Mouse (Mus musculus): Measurements from ENCODE around the gene Sema4d. TPM values are rescaled to one million over a fixed set of nuclear protein-coding genes. Genes with fewer than 3 reads are reported as not detected.
A peak's percentile ranks its signal among the peaks of the same experiment; 100 is the strongest.

The Sema4d gene
- polyA plus RNA-seq, 1 experiment from 2014 or later, result 7.1 TPM

DNA sequence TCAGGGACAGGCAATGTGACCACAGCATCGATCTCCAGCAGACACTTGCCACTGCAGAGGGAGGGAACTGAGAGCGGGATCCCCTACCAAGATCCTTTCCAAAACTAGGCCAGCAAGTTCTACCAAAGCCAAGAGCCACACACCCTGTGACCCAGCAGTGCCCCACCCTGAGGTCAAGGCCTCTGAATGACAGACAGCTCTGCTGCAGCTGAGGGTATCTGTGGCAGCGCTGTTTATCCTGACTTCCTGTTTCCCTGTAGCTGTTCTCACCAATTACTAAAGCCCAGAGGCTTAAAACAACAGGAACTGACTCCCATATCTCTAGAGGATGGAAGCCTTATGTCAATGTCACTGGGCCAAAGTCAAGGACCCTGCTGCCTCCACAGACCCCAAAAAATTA, 37.0 kb downstream of the Sema4d start:
- no peak overlapping the region for H3K4me3 ChIP-seq (replicated peaks)
- H3K4me1 ChIP-seq (replicated peaks), result peaks cover 39% of the 10 kb centered on the region
- no peak overlapping the region for H3K27ac ChIP-seq
- H3K36me3 ChIP-seq, result no peaks in the 10 kb centered on the region
- no peak overlapping the region for H3K9ac ChIP-seq (replicated peaks)
- H3K4me2 ChIP-seq (replicated peaks), result no peak overlapping the region
- H3K27me3 ChIP-seq, result no peaks in the 10 kb centered on the region
- no peaks in the 10 kb centered on the region for H3K9me3 ChIP-seq
- WGBS, result 83% methylated on average over 3 of the region's 3 CpGs
- no peak for ATAC-seq

DNA sequence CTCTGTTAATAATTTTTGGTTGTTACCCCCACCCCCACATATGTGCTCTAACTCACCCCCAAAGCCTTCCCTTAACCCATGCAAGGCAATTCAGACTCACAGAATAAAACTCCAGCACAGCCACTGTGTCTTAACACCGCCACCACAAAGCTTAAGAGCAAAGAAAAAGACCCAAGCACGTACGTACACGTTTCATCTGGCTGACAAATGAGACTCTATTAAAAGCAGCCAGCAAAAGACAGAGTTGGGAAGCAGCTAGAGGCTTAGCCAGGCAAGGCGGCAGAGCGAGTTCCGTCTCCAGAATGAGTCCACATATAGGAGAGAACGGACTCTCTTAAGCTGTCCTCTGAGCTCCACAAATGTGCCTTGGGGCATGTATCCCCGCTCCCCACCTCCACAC, 37.5 kb downstream of the Sema4d start:
- peaks cover 34% of the 10 kb centered on the region for H3K4me1 ChIP-seq (replicated peaks)
- WGBS, result 71% methylated on average over 9 of the region's 9 CpGs
- H3K27ac ChIP-seq, result no peak overlapping the region
- no peaks in the 10 kb centered on the region for H3K9me3 ChIP-seq
- H3K36me3 ChIP-seq, result no peaks in the 10 kb centered on the region
- ATAC-seq, result no peak
- no peaks in the 10 kb centered on the region for H3K27me3 ChIP-seq
- H3K4me2 ChIP-seq (replicated peaks), result no peak overlapping the region
- H3K9ac ChIP-seq (replicated peaks), result no peak overlapping the region
- H3K4me3 ChIP-seq (replicated peaks), result no peak overlapping the region

DNA sequence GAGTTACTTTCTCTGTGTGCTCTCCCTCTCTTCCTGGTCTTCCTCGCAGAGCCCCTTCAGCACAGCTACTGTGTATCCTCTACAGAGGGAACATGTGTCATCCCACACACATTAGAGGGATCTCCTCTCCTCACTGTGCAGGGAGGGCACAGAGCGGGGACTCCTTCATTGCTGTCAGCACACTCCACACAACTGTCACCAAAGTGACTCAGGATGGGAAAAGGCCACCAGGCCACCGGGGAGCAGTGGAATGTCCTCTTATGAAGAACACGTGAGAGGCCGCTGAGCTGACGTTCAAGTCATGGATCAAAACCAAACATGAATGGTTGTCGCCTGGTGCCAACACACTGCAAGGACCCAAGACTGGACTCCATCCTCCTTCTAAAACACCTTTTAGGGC, 38.0 kb downstream of the Sema4d start:
- peaks cover 30% of the 10 kb centered on the region for H3K4me1 ChIP-seq (replicated peaks)
- H3K27me3 ChIP-seq, result no peaks in the 10 kb centered on the region
- H3K4me3 ChIP-seq (replicated peaks), result no peak overlapping the region
- no peak overlapping the region for H3K27ac ChIP-seq
- H3K9me3 ChIP-seq, result no peaks in the 10 kb centered on the region
- ATAC-seq, result no peak
- H3K36me3 ChIP-seq, result no peaks in the 10 kb centered on the region
- WGBS, result 90% methylated on average over 7 of the region's 7 CpGs
- no peak overlapping the region for H3K4me2 ChIP-seq (replicated peaks)
- no peak overlapping the region for H3K9ac ChIP-seq (replicated peaks)

DNA sequence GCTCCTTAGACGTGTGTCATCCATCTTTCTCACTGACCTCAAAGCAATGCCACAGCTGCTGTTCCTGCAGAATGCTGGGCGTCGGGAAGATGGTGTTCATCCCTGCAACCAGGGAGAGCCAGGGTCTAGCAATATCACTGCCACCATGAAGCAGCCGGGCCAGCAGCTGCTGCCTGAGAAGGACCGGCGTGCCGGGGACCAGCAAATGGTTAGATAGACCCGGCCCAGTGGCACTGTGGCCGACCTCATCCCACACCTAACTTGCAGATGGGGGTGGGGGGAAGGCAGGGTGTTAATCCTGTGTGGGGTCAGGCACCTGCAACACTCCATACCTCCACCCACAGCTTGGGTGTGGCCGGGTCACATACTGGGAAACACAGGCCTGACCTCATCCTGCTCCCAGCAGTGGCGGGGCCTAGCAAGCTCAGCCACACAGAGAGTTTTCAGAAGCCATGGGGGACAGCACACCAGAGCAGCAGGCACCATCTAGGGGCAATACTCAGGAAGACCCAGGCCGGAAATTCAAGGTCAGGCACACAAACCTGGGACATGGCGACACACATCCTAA, 38.9 kb downstream of the Sema4d start:
- H3K9ac ChIP-seq (replicated peaks), result no peak overlapping the region
- H3K4me2 ChIP-seq (replicated peaks), result no peak overlapping the region
- H3K9me3 ChIP-seq, result no peaks in the 10 kb centered on the region
- no peak overlapping the region for H3K27ac ChIP-seq
- no peaks in the 10 kb centered on the region for H3K36me3 ChIP-seq
- H3K4me3 ChIP-seq (replicated peaks), result no peak overlapping the region
- 73% methylated on average over 13 of the region's 13 CpGs for WGBS
- no peaks in the 10 kb centered on the region for H3K27me3 ChIP-seq
- peaks cover 30% of the 10 kb centered on the region for H3K4me1 ChIP-seq (replicated peaks)
- no peak for ATAC-seq

DNA sequence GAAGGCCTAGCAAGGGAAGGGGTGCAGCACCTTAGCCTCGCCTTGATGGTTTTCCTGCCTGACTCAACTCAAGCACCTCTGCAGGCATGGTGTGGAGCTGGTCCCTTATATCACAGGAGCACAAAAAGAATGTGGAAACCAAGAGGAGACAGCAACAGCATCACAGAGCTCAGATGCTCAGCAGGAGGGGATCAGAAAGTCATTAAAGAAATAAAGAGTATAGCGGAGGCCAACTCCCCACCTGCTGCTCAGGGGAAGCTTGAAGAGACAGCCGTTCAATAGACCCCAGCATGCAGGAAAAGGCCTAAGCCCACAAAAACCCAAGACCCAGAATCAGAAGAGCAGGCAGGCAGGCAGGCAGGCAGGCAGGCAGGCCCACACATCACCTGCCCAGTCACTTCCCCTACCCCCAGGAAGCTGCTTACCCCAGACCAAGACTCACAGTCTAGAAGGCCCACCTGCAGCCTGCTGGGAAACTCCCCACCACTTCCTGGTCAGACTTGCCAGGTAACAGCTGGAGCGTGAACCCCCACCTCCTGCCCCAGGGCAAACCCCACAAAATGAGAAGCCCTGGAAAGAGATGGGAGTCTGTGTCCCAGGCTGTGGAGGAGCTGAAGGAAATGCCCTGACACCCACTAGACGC, 39.6 kb downstream of the Sema4d start:
- no peak overlapping the region for H3K27ac ChIP-seq
- no peaks in the 10 kb centered on the region for H3K9me3 ChIP-seq
- peaks cover 30% of the 10 kb centered on the region for H3K4me1 ChIP-seq (replicated peaks)
- H3K4me2 ChIP-seq (replicated peaks), result no peak overlapping the region
- H3K9ac ChIP-seq (replicated peaks), result 0 out of 2 replicates have a peak overlapping the region, but pooled peaks have one; percentile 25
- H3K36me3 ChIP-seq, result no peaks in the 10 kb centered on the region
- H3K4me3 ChIP-seq (replicated peaks), result no peak overlapping the region
- no peak for ATAC-seq
- no peaks in the 10 kb centered on the region for H3K27me3 ChIP-seq
- 38% methylated on average over 5 of the region's 5 CpGs for WGBS

DNA sequence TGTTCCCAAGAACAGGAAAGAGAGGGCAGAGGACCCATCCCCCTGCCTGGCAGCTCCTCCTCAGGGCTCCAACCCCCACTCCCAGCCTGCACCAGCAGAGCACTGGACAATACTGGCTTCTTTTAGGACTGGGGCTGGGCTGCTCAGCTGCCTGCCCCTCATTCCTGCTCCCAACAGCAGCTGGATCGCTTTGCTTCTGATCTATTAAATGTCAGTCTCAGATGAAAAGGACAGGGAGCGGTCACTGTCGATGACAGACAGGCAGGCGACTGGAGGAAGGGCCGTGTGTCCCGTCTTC, 40.4 kb downstream of the Sema4d start:
- Histone ChIP-seq H3K9ac (replicated peaks) (peak overlapping the region; percentile 25; the same call in 1 of the 2 replicates), H3K27me3 (no peaks in the 10 kb centered on the region), H3K4me2 (replicated peaks) (no peak overlapping the region), H3K4me3 (replicated peaks) (no peak overlapping the region), H3K9me3 (no peaks in the 10 kb centered on the region), H3K4me1 (replicated peaks) (peaks cover 31% of the 10 kb centered on the region), H3K36me3 (no peaks in the 10 kb centered on the region), H3K27ac (0 out of 2 replicates have a peak overlapping the region, but pooled peaks have one; percentile 26)
- peak; percentile 67 for ATAC-seq
- 7% methylated on average over 6 of the region's 6 CpGs for WGBS

DNA sequence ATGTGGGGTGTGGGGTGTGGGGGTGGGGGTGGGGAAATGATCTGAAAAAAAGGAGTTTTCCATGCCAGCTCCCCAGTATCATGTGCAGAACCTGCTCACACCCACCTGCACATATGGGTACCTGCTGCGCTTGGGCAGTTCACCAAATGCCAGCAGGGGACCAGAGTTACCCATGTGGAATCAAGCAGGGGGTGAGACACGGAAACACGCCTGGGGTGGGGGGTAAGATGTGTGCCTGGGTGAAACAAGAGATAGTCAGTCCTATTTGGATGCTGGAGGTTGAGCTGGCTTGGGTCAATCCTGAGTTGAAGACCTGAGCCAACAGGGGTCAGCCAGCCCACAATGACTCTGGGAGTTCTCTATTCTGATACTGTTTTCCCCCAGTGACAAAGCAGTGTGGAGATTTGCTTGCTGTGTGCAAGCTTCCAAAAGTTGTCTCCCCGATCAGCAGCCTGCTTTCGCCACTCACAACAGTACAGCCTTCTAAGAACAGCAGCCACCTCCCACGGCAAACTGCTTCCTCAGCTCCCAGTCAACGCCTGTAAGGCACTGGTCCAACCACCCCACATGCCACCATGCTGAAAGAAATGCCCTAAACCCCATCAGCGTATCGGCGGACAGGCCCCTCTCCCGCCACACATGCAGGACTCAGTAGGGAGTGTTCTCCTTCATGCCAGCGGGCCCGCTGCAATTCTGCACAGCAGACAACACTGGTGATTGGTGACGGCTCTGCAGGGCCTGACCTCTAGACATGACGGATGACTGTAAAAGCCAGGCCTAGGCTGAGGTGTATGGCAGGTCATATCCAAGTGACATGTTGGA, 41.0 kb downstream of the Sema4d start:
- H3K4me3 ChIP-seq (replicated peaks), result no peak overlapping the region
- no peaks in the 10 kb centered on the region for H3K36me3 ChIP-seq
- ATAC-seq, result peak; percentile 15; the same call in 1 of the 2 replicates
- H3K9me3 ChIP-seq, result no peaks in the 10 kb centered on the region
- no peak overlapping the region; the same call in 1 of the 2 replicates for H3K9ac ChIP-seq (replicated peaks)
- H3K4me2 ChIP-seq (replicated peaks), result no peak overlapping the region
- WGBS, result 52% methylated on average over 15 of the region's 15 CpGs
- H3K27me3 ChIP-seq, result no peaks in the 10 kb centered on the region
- peaks cover 33% of the 10 kb centered on the region for H3K4me1 ChIP-seq (replicated peaks)
- H3K27ac ChIP-seq, result peak overlapping the region; percentile 26; the same call in 1 of the 2 replicates

DNA sequence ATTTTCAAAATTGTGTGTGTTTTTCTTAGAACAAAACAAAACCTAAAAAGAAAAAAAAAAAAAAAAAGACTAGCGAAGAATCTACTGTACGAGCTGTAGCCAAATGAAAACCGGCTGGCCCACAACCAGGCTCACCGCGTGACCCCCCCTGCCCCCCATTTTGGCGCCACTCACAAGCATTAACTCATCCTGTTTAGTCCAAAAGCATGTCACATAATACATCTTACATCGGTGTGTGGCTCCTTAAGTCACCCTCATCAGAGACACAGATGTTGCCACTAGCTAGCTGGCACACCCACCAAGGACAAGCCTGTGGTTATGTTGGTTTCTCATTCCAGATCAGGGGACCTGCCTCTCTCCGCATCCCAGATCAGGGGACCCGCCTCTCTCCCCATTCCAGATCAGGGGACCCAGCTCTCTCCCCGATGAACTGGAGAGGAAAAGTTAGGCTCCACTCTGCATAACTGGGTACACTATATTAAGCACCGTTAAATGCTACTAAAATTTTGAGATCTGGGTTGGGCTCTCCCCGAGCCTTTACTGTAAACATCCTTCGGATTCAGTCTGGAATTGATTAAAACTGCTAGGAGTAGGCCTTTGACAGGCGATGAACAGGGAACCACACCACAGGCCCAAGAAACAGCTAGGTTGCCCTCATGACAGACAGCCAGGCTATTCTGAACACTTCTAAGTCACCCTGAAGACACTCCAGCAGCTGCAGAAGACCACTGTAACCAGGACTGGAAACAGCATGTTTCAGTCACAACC, 43.8 kb downstream of the Sema4d start:
- Histone ChIP-seq H3K27ac (no peak overlapping the region), H3K4me1 (replicated peaks) (peaks cover 28% of the 10 kb centered on the region), H3K4me2 (replicated peaks) (no peak overlapping the region), H3K36me3 (no peaks in the 10 kb centered on the region), H3K4me3 (replicated peaks) (no peak overlapping the region), H3K9me3 (no peaks in the 10 kb centered on the region), H3K27me3 (no peaks in the 10 kb centered on the region), H3K9ac (replicated peaks) (no peak overlapping the region)
- no peak for ATAC-seq
- 91% methylated on average over 14 of the region's 14 CpGs for WGBS

DNA sequence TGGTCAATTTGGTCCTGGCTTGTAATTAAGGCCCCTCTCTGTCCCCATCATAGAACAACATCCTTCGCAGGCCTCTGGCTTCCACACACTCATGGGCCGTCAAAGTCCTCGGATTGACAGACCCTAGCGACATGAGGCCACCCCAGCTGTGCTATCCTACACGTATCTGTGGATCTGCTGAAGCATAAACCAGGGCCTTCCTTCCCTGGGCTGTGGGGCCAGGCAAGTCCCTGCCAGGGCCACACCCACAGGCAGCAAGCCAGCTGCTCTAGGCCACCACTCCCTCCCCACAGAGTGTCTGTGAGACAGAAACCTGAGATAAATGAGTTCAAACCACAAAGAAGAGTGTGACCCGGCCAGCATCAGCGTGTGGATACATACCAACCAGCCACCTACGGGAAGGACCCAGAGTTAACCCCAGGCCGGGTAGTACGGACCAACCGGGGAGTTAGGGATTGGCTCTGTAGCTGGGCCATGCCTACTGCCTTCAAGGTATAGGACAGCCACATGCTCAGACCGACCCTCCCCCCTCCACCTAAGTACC, 45.5 kb downstream of the Sema4d start:
- H3K4me1 ChIP-seq (replicated peaks), result peaks cover 12% of the 10 kb centered on the region
- no peaks in the 10 kb centered on the region for H3K27me3 ChIP-seq
- H3K27ac ChIP-seq, result no peak overlapping the region
- H3K9me3 ChIP-seq, result no peaks in the 10 kb centered on the region
- no peak for ATAC-seq
- no peak overlapping the region for H3K4me3 ChIP-seq (replicated peaks)
- no peaks in the 10 kb centered on the region for H3K36me3 ChIP-seq
- no peak overlapping the region for H3K4me2 ChIP-seq (replicated peaks)
- WGBS, result 78% methylated on average over 12 of the region's 12 CpGs
- H3K9ac ChIP-seq (replicated peaks), result no peak overlapping the region

DNA sequence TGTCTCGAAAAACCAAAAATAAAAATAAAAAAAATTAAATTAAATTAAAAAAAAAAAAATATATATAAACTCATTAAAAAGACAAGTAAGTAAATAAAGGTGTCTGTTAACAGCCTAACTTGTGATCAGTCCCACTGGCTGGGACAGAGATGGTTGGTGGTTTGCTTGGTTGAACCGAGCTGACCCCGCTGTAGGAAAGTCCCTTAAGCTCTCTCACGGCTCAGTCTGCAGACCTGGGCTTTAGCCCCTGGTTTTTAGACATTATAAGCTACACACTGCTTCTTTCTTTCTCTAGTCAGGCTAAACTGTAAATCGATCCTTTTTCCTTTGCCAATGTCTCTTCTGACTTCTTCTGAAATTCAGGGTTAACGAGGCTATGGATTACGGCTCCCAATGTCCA, 46.5 kb downstream of the Sema4d start:
- Histone ChIP-seq H3K27ac (no peak overlapping the region), H3K36me3 (no peaks in the 10 kb centered on the region), H3K27me3 (no peaks in the 10 kb centered on the region), H3K4me2 (replicated peaks) (no peak overlapping the region), H3K9ac (replicated peaks) (no peak overlapping the region), H3K4me3 (replicated peaks) (no peak overlapping the region), H3K9me3 (no peaks in the 10 kb centered on the region), H3K4me1 (replicated peaks) (0 out of 2 replicates have a peak, but pooled peaks cover 3% of the 10 kb centered on the region)
- no peak for ATAC-seq
- 83% methylated on average over 7 of the region's 7 CpGs for WGBS

DNA sequence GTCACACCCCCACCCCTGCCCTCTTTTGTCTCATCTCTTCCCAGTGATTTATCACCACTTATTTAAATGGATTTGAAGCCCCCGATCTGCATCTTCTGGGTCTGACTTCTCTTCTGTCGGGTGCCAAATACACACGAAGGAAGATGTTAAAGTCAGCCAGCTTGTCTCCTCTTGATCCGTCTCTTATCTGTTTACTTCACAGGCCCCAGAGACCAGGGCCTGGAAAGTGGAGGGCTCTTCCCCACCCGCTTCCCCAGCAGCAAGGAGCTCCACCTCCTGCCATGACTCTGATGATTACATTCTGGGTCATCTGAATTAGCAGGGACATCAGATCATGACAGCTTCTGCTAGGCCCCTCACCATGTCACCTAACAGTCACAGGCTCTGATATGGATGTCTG, 47.7 kb downstream of the Sema4d start:
- Histone ChIP-seq H3K27ac (no peak overlapping the region), H3K4me3 (replicated peaks) (no peak overlapping the region), H3K9me3 (no peaks in the 10 kb centered on the region), H3K36me3 (no peaks in the 10 kb centered on the region), H3K4me2 (replicated peaks) (no peak overlapping the region), H3K4me1 (replicated peaks) (peaks cover 3% of the 10 kb centered on the region; the same call in 1 of the 2 replicates), H3K9ac (replicated peaks) (no peak overlapping the region), H3K27me3 (no peaks in the 10 kb centered on the region)
- WGBS, result 78% methylated on average over 5 of the region's 5 CpGs
- no peak for ATAC-seq

Measured in midbrain, embryonic 13.5 days (tissue).